Mouse (Mus musculus) embryonic fibroblast, embryonic 13.5 days (primary cell): ENCODE results near the gene Capza2. TPM values are rescaled to one million over a fixed set of nuclear protein-coding genes. Genes with fewer than 3 reads are reported as not detected.
A peak's percentile ranks its signal among the peaks of the same experiment; 100 is the strongest.

Source experiments
- H3K27ac ChIP-seq: 2 replicates; pipeline ENCODE4 v1.5.1; 2012; ENCODE audit warnings: low read length, control low read depth, inconsistent platforms; ENCODE audit not compliant: insufficient read depth
- H3K4me1 ChIP-seq: 2 replicates; pipeline ENCODE4 v1.6.1; 2011; ENCODE audit warnings: low read length; ENCODE audit not compliant: control insufficient read depth, insufficient read depth
- H3K4me3 ChIP-seq: 2 replicates; pipeline ENCODE4 v1.5.1; 2011; ENCODE audit warnings: mild to moderate bottlenecking, control low read depth, low read length; ENCODE audit not compliant: insufficient read depth
- CTCF ChIP-seq: IDR thresholded peaks from 2 replicates; pipeline ENCODE4 v1.5.1; 2011; ENCODE audit warnings: mild to moderate bottlenecking, control low read depth, low read length, moderate library complexity, borderline replicate concordance; ENCODE audit not compliant: insufficient read depth
- POLR2A ChIP-seq: IDR thresholded peaks from 2 replicates; pipeline ENCODE4 v1.6.1; 2011; ENCODE audit warnings: low read depth, mild to moderate bottlenecking, control low read depth, low read length, moderate library complexity
- polyA plus RNA-seq: library from polyadenylated mRNA; stranded (reverse); fragments of >200 nt; gene quantifications from 2 replicates; pipeline ENCODE4 v1.2.4, GENCODE M21; 2011; ENCODE audit warnings: low read depth; ENCODE audit not compliant: missing spikeins, insufficient read length

Capza2 gene
- polyA plus RNA-seq, 1 experiment, result 367 TPM

GRCm38 (mm10) chr6:17668334-17668733 is 32.3 kb downstream of the Capza2 start:
- no peak for TF ChIP-seq CTCF
- no peak for TF ChIP-seq POLR2A
- no peak overlapping the region for H3K27ac ChIP-seq
- no peak overlapping the region for H3K4me3 ChIP-seq
- peaks cover 7% of the 10 kb centered on the region; the same call in 1 of the 2 replicates for H3K4me1 ChIP-seq

GRCm38 (mm10) chr6:17669826-17670225 is 33.8 kb downstream of the Capza2 start:
- Histone ChIP-seq H3K4me1 (peaks cover 7% of the 10 kb centered on the region; the same call in 1 of the 2 replicates), H3K27ac (no peak overlapping the region), H3K4me3 (no peak overlapping the region)
- TF ChIP-seq POLR2A (no peak), CTCF (no peak)

GRCm38 (mm10) chr6:17675019-17675756 is 39.2 kb downstream of the Capza2 start:
- H3K27ac ChIP-seq, result no peak overlapping the region
- no peaks in the 10 kb centered on the region for H3K4me1 ChIP-seq
- TF ChIP-seq POLR2A, result no peak
- TF ChIP-seq CTCF, result 0 out of 2 replicates have a peak, but pooled peaks have one; percentile 33
- H3K4me3 ChIP-seq, result no peak overlapping the region

GRCm38 (mm10) chr6:17677008-17677407 is 41.0 kb downstream of the Capza2 start:
- no peaks in the 10 kb centered on the region for H3K4me1 ChIP-seq
- TF ChIP-seq CTCF (no peak), POLR2A (no peak)
- H3K4me3 ChIP-seq, result no peak overlapping the region
- no peak overlapping the region for H3K27ac ChIP-seq

- TF ChIP-seq CTCF, result no peak
- TF ChIP-seq POLR2A, result no peak
- Histone ChIP-seq H3K4me1 (no peaks in the 10 kb centered on the region), H3K27ac (no peak overlapping the region), H3K4me3 (no peak overlapping the region)
These were observed 44.4 kb downstream of the Capza2 start for GRCm38 (mm10) chr6:17680266-17680925.

- no peaks in the 10 kb centered on the region for H3K4me1 ChIP-seq
- TF ChIP-seq CTCF, result no peak
- no peak for TF ChIP-seq POLR2A
These were observed 45.8 kb downstream of the Capza2 start for GRCm38 (mm10) chr6:17681810-17682209.

GRCm38 (mm10) chr6:17688676-17689075 is 52.6 kb downstream of the Capza2 start:
- Histone ChIP-seq H3K27ac (no peak overlapping the region), H3K4me3 (no peak overlapping the region), H3K4me1 (no peaks in the 10 kb centered on the region)
- TF ChIP-seq POLR2A, result no peak
- TF ChIP-seq CTCF, result no peak

More at GRCm38 (mm10) chr6:17681810-17682209, 45.8 kb downstream of the Capza2 start:
- Histone ChIP-seq H3K4me3 (no peak overlapping the region), H3K27ac (no peak overlapping the region)

- H3K4me1 ChIP-seq, result no peaks in the 10 kb centered on the region
- H3K27ac ChIP-seq, result peak within 1 kb of the TSS; percentile 65
- TF ChIP-seq POLR2A (no peak), CTCF (no peak)
- H3K4me3 ChIP-seq, result peak within 1 kb of the TSS; percentile 54
These were observed 56.6 kb downstream of the Capza2 start, which contains the start of gene St7 for GRCm38 (mm10) chr6:17692647-17693046. St7 (plus strand) TSS chr6:17692933.

GRCm38 (mm10) chr6:17693726-17694549 is 57.9 kb downstream of the Capza2 start:
- H3K27ac ChIP-seq, result peak overlapping the region; percentile 65
- TF ChIP-seq CTCF (no peak), POLR2A (peak; percentile 59)
- no peaks in the 10 kb centered on the region for H3K4me1 ChIP-seq
- peak overlapping the region; percentile 54 for H3K4me3 ChIP-seq

- H3K27ac ChIP-seq, result peak overlapping the region; percentile 12; the same call in 1 of the 2 replicates
- peak overlapping the region; percentile 42 for H3K4me3 ChIP-seq
- TF ChIP-seq POLR2A, result peak; percentile 57
- TF ChIP-seq CTCF, result peak; percentile 52; the same call in 1 of the 2 replicates
- H3K4me1 ChIP-seq, result no peaks in the 10 kb centered on the region
These were observed 58.5 kb downstream of the Capza2 start for GRCm38 (mm10) chr6:17694550-17694951.
